Mouse (Mus musculus) thymus, adult 18-20 months (tissue): ENCODE data around the gene Hip1r.

Source experiments
- DNase-seq, 2 experiments: peaks; one replicate each; pipeline ENCODE4 v3.0.0; 2022; ENCODE audit warnings: mixed read lengths in 2 of 2

Hip1r gene

DNA sequence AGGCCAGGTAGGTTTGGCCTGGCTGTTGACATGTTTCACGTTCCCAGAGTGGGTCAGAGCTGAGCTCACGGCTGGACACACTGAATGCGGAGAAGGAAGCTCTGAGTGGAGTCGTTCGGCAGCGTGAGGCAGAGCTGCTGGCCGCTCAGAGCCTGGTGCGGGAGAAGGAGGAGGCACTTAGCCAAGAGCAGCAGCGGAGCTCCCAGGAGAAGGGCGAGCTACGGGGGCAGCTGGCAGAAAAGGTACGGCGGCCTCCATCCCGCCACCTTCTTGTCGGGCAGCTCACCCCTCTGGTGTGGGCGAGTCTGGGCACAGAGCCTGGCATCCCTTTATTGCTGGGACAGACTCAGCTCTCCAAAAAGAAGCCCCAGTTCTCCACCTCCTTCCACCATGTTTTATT lies 24.4 kb downstream of the Hip1r start:
- no peak for DNase-seq

- DNase-seq, result no peak
Observed at GRCm38 (mm10) chr5:123998370-123998769, 24.9 kb downstream of the Hip1r start.

- DNase-seq, result peak; percentile 67 to 77
Observed at GRCm38 (mm10) chr5:124000824-124001223, 27.4 kb downstream of the Hip1r start.

- no peak for DNase-seq
Observed at GRCm38 (mm10) chr5:124001274-124001673, 27.8 kb downstream of the Hip1r start.

GRCm38 (mm10) chr5:124002876-124003275 lies 29.4 kb downstream of the Hip1r start:
- DNase-seq, result no peak

DNA sequence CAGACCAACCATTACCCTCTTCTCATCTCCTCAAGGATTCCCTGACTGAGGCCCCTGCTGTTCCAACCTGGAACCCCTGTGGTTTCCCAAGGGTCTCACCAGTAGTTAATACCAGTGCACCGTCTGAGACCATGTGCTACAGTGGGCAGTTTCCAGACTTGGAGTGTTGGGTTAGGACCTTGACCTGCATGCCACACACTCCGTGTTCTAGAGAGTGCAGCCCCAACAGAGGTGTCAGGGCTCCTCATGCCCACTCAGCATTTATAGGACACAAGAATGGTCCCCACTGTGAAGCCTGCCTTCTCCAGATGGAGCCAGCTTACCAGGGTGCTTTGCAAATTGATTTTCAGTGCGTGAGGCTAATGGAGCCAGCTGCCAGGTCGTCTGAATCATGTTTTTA lies 29.9 kb downstream of the Hip1r start:
- no peak for DNase-seq

DNA sequence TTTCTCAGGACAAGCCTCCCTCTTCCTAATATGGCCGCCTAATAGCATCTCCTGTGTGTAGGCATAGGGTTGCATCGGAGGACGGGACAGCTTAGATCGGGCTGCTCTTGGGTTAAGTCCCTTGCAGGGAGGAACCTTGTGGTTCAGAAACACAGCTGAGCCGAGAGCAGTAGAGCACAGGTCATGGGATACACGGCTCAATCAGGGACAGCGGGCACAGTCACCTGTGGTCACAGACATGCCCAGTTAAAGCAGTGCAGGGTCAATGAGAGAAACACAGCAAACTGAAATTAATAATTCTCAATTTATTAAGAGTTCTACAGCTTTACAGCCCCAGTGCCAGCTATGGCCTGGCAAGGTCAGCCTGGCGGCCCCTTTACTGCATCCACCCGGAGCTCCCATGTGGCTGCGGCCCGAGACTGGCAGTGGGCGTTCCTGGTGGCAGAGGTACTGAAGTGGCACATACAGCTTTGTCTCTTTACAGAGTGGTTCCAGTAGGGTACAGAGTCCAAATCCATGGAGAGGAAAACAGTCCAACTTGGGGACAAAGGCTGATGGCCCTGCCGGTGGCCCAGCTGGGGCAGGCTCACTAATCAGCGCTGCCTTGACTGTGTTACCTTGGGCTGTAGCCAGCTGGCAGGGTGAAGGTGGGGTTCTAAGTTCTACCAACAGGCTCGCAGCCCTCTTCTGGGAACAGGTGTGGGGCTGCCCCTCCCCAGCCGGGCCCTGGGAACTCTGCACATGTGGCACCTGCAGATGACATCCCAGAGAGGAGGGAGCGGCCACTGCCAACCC lies 31.1 kb downstream of the Hip1r start:
- peak in 1 of 2 experiments; percentile 37 for DNase-seq

DNA sequence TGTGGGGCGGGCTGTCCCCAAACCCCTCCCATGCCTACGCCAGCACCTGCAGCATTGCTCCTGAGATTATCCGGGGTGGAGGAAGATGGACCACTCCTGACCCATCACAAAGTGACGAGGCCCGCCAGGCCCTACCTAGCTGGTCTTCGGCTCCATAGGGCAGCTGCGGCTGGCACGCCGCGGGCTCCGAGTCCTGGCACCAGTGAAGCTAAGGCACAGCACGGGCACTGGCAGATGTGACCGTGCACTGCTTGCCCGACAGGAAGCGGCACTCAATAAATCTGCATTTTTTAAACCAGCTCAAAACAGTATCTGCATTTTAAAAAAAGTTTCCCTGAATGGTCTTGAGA lies 31.7 kb downstream of the Hip1r start:
- DNase-seq, result no peak

DNA sequence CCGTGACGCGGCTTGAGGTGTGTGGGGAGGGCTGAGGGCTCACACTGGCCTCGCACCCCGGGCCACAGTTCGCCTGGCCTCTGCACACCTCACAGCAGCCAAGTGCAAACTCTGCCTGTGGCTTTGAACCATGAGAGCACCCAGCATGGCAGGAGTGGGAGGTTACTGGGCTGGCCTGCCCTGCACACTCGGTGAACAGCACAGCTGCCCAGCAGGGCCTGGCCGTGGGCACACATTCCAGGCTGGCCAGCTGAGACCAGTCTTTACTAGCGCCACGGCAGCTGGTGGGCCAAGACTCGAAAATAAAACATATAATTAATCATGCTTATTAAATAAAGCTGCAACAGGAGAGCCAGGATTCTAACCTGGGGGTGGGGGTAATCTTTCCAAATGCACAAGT lies 32.2 kb downstream of the Hip1r start:
- no peak for DNase-seq

GRCm38 (mm10) chr5:124006082-124006873 lies 32.9 kb downstream of the Hip1r start:
- no peak for DNase-seq

GRCm38 (mm10) chr5:124006891-124007491 lies 33.6 kb downstream of the Hip1r start:
- DNase-seq, result no peak

DNA sequence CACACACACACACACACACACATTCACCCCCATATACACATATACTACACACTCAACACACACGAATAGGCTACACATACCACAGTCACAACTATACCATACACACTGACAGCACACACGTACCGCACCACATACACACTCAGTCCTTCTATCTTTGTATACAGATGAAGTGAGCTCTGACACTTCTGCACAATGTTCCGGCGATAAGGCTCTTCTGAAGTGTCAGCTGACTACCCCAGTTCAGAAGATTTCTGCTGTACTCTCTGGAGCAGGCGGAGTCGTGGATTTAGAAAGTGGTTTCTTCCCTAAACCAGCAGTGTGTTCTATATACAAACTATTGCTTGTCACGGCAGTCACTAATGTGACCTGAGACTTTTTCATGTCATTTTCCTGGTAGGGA lies 36.6 kb downstream of the Hip1r start:
- no peak for DNase-seq

DNA sequence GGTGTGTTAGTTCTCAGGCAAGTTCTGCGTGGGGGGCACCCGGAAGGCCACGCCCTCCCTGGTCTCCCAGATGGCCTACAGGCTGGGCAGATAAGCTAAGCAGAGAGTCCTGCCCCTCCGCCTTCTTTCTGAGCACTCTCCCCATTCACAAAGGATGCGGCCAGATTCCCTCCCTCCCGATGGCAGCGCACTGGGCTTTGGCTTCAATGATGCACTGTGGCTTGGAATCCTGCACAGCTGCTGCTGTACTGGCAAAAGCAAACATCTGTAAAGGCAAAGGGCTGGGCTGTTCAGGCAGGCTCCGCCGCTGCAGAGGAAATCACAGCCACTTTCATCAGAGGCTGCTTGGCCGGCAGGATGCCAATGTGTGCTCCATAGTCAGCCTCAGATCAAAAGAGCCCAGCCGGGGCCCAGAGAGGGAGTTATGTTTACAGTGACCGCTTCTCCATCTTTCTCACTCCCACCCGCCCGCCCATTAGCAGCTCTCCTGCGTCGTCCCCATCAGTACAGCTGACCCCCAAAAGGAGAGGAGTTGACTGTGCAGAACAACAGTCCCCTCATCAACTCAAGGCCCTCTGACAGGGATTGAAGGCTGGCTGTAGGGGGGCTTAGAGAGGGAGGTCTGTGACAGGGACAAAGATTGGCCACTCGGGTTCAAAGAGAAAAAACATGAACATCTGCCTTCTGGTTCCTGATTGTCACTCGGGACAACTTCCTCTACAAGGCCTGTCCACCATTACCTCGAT lies 37.7 kb downstream of the Hip1r start:
- no peak for DNase-seq

- no peak for DNase-seq
Observed at GRCm38 (mm10) chr5:124011927-124012326, 38.5 kb downstream of the Hip1r start.

DNA sequence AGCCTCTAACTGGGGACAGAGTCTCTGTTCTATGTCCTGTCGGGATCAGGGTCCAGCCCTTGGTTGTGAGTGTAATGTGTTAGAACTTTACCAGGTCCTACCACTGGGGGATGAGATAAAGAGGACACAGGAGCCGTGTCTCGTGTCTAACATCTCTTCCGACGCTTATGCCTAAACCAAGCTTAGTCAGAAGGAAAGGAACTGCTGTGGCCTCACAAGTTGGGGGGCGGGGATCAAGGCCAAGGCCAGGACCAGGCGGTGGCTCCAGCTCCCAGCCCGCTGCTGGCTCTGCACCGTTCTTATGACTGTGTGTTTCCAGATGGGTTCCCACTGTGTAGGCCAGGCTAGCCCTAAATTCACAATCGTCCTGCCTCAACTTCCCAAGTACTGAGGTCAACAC lies 39.5 kb downstream of the Hip1r start:
- DNase-seq, result no peak

GRCm38 (mm10) chr5:124013747-124014146 lies 40.3 kb downstream of the Hip1r start:
- no peak for DNase-seq

GRCm38 (mm10) chr5:124014180-124014579 lies 40.8 kb downstream of the Hip1r start:
- no peak for DNase-seq

GRCm38 (mm10) chr5:124014791-124015251 lies 41.4 kb downstream of the Hip1r start:
- no peak for DNase-seq

- DNase-seq, result no peak
Observed at GRCm38 (mm10) chr5:124015727-124016126, 42.3 kb downstream of the Hip1r start.

- DNase-seq, result no peak
Observed at GRCm38 (mm10) chr5:124016291-124016821, 42.9 kb downstream of the Hip1r start.

- DNase-seq, result no peak
Observed at GRCm38 (mm10) chr5:124017941-124018340, 44.5 kb downstream of the Hip1r start.

GRCm38 (mm10) chr5:124018651-124019050 lies 45.2 kb downstream of the Hip1r start:
- DNase-seq, result no peak
